Mouse (Mus musculus): ENCODE results near the gene Tamm41.

GRCm38 (mm10) chr6:114979715-114980114 is 58.0 kb downstream of the Tamm41 start:
- TF ChIP-seq CTCF (IDR thresholded peaks at IDR 0.05; ENCODE audit: low read depth, low read length): no peak
- no peak for TF ChIP-seq POLR2A (IDR thresholded peaks at IDR 0.05; ENCODE audit: extremely low read depth, insufficient read depth, low read length)
